Mouse (Mus musculus): ENCODE results near the gene Dab1.
A peak's percentile ranks its signal among the peaks of the same experiment; 100 is the strongest.

The Dab1 gene

DNA sequence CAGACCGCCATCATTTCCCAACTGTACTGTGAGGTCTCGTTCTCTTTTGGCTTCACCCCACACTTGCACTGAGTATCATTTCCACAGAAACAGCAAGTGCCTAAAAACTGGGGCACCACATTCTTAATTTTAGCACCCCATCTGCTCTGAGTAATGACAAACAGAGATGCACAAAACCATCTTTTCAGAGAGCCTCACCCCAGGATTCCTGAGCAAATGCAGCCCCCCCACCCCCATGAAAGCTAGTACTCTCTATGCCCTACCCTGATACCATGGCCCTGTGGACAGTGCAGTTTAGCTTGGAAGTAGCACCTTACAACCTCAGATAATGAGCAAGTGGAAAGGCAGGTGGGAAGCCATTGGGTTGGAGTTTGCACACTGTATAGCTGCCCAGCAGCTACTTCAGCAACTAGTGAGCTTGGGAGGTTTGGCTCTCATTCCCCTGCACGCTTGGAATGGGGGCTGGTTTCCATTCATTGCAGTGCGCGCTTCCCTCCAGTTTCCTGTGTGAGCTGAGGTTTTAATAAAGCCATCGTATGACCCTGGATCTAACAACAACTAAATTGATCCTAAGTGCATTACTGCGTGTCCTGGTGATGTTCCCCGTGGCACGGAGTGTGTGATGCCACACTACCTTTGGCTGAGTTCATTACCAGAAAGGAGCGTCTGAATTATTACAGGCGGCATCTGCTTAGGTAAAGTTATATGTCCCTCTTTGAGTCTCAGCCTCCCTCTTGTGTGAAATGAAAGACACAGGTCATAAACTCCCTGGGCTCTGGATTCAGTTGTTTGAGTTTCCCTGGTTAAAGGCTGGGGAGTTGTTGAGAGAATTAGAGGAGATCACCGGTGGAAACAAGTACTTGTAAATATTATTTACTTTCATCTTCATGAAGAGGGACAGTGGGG, 842.2 kb downstream of the Dab1 start:
- DNase-seq, result no peak

DNA sequence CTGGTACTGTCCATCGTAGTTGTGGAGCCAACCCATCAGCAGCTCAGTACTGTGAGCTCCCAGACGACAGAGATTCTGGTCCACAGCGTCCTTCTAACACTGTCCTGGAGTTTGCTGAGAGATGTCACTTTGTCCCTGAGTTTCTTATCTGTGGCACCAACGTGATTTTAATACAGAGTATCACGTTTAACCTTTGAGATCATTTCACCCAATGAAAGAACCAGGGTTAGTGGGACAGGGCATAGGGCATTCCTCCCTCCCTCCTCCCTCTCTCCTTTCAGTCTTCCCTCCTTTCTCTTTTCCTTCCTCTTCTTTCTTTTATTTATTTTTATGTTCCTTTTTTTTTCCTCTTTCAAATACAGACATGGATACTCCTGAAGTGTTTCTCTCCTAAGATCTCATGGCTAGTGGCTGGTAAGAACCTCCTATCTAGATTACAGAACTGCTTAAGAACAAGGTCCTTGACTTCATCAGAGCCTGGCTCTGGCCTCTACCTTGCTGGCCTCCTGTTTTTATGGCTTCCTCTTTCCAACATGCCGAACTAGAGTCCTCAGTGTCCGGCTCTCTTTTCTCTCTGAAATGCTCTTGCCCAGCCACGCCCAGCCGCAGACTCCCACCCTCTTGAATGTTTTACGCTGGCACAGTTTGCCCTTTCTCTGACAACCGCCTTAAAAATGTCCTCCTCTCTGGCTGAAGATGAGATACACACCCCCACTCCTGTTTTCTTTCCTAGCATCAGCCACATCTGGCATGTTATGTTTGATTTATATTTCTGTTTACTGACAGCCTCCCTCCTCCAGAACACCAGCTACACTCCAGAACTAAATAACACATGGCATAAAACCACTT, 844.0 kb downstream of the Dab1 start:
- no peak for DNase-seq

DNA sequence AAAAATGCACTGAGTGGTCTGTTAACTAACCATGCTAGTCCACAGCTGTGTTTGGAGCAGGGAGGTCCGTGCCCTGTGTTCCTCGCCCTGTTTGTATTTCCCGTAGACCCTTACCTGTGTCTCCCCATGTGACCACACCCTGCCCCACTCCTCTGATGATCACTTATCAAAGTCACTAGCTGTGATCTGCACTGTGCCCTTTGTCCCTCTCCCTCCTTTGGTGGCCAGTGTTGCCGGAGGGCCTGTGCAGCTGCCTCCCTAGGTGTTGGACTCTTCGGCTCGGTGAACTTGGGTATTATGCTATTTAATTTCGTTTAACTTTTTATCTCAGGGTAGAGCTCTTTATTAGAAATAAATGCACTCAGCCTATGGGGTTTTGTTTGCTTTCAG, 844.6 kb downstream of the Dab1 start:
- no peak for DNase-seq

DNA sequence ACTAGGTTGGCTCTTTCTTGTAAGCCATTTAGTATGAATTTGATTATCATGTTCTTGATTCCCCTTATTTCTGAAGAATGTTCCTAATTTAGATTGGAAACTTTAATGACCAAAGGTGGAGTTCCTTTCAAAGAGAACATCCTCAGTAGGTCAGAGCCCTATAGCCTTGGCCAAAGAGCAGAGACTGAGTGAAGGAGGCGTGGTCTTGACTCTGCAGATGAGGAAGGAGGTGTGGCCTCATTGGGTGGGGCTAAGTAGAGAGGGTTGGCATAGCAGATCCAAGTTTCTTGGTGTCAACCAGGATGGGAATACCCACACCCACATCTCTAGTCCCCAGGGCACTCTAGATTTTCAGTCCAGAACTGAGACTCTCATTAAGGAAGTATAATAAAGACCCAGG, 846.4 kb downstream of the Dab1 start:
- DNase-seq, result no peak

DNA sequence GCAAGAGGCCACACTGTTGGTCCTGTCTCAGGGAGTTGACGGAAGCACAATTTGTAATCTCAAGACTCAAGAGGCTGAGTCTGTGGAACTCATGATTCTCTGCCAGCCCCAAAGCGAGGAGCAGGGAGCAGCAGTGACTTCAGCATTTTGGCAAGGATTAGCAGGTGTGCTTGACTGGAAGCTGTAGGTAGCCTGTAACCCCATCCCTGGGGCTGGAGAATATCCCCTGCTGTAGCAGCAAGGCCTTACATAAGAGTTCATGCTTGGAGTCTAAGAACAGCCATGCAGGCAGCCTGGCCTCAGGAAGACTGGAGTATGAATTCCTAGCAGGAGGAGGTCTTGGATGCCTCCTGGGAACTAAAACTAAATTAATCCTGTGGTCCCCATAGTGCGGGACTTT, 849.5 kb downstream of the Dab1 start:
- DNase-seq, result no peak

DNA sequence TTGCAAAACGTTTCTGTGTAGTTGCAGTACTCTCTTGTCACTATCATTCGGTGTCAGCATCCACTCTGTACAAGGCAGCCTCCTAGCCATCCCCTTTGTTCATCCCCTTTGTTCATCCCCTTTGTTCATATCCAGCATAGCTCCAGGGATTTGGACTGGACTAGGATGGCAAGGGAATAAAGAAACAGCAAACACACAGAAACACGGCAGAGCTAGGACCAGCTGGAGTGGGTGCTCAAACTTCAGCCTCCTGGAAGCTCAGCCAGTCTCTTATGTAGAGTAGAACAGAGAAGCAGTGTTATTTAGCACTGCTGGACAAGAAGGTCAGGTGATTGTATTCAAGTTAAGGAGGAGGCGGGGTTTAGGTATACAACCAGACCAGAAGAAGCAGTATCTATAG, 853.8 kb downstream of the Dab1 start:
- no peak for DNase-seq

DNA sequence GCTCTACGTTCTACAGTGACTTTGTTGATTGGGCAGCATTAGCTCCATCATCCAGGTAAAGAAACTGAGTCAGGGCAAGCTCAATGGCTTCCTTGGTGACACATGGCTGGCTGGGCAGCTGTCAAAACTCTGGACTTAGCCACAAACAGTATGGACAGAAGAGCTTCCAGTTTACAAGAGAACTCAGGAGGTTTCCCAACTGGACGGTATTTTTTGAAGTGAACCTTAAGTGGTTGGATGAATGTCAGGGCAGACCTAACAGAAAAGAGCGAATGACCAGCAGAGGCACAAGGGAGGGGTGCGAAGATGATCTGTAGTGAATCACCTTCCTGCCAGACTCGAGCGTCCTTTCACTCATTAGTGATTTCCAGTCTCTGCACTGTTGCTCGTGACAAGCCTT, 857.7 kb downstream of the Dab1 start:
- DNase-seq, result no peak

DNA sequence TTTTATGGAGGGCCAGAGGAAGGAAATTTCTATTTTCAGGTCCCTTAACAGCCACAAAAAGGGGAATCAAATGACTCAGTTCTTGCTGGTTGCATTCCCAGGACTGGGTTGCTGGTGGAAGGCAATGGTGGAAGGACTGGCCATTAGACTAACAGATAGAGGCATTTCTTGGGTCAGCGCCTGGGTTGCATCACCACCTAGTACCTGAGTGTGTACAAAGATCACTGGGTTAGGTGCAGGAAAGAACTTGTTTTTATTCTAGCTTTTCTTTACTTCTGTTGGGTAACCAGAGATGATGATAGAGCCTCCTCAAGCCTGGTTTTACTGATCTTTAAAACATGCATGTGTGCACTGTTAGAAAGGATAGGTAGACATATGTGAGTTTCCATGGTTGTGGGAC, 864.8 kb downstream of the Dab1 start:
- no peak for DNase-seq

DNA sequence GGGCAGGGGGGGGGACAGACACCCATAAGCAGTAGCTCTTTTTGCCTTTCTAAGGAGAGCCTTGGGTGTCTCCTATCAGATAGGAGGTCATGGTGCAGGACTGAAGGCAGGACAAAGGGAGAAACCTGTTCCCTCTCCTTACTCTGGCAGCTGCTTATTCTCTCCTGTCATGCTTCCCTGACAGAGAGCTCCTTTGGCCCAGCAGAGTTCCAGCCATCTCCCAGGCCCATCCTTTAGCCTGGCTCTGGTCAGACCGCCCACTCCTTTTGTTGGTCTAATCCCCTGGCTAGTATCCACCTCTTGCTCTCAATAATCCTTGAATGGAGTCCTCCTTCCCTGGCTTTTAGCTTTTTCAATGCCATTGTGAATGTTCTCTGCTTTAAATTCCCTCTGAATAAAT, 878.1 kb downstream of the Dab1 start:
- no peak for DNase-seq

DNA sequence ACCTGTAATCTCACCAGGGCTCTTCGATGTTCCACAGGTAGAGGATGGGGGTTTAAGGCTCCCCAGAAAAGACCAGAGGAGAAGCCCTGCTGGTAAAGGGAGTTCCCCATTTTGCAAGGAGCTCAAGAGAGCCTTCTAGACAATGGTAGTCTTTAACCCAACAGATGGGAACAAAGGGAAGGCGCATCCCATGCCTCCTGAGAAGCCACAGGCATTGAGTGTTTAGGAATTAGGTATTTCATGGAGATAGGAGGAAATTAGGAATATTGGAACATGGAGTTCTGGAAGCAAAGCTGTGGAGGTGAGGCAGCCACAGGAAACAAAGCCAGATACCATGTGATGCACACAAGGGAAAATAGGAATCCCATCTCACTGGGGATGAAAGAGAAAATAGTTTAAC, 881.0 kb downstream of the Dab1 start:
- no peak for DNase-seq

DNA sequence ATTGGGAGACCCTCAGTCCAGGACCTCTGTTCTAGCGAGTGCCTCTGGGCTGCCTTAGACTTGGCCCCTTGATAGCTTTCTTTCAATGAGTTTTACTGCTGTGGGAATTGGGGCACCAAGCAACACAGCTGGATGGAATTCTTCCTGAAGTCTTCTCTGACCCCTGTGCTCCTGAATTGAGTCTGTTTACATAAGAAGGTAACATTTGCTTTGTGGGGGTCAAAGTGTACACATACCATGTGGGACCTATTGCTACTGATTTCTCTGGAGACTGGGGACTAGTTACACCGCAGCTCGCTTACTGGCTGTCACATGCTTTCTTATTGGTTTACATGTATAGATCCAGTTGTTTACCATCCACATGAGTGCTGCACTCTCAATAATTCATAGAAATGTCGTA, 881.5 kb downstream of the Dab1 start:
- DNase-seq, result no peak

DNA sequence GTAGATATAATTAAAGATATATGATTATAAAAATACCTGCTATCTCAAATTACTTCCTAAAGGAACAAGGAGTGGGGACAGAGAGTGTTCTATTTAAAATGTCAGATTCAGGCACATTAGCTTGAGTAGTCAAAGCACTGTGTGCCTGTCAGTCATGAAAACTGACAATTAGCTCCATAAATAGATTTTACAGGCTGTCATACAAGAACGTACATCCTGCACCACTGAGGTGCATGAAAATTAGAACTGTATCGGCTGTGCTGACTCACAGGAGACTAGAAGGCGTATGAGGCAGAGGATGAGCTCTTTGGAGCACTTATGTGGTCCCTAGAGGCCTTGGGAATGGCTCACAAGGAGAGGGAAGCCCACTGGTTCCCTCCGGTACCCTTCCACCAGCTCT, 882.1 kb downstream of the Dab1 start:
- no peak for DNase-seq

DNA sequence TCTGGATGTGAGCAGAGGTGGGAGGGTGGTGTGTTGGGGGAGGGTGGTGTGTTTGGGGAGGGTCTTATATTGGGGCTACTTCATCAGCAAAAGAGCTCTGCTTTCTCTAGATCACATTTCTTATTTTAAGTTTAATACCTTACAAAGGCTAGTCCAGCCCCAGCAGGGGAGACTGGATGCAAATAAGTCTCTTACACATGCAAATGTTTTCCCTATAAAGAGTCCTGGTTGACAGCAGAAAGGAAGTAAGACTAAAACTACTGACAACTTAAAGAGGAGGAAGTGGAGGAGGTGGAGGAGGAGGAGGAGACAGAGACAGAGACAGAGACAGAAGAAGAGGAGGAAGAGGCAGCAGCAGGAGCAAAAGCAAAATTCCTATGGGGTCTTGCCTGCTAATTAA, 885.8 kb downstream of the Dab1 start:
- DNase-seq, result no peak

DNA sequence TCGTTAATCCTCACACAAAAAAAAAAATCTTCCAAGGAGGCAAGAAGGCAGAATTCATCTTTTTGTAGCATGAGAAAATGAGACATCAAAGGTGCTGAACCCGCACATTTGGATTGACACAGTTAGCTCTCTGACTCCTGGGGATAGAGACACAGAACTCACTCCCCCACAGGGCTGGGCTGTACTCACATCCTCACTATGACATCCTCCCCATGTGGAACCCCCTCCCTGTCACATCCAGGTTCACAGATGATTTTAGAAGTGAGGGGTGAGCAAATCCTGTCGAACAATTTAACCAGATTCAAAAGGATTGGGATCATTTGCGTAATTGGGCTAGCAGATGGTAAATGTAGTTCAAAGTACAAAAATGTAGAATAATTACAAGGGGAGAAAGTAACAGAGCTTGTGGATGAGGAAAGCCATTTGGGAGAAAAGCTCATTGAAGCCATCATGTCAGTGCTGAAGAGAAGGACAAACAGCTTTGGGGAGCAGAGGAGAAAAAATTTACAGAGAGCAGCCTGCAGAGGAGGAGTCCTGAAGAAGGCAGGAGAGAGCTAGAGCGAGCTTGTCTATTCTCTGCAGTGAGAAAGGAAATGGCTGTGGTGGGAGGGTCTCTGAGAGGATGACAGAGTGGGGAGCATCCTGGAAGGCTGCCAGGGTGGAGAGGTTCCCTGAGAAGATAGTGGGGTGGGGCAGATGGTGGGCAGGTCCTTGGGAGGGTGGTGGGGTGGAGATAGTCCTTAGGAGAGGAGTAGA, 890.2 kb downstream of the Dab1 start:
- no peak for DNase-seq

DNA sequence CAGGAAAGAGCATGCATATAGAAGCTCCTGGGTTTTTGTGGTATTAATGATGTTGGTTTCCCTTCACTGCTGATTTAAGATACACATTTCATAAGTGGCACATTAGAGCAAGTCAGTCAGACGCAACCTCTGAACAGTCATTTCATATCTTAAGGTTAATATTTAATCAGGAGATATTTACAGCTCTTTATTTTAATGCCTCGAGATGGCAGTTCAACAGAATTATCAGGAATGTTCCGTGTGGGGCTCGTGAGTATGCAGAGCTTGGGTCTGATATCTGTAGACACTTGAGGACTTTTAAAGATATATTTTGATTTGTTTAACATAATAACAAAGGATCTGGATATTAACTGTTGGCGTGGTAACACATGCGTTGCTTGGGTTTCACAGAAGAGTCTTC, 892.7 kb downstream of the Dab1 start:
- no peak for DNase-seq

DNA sequence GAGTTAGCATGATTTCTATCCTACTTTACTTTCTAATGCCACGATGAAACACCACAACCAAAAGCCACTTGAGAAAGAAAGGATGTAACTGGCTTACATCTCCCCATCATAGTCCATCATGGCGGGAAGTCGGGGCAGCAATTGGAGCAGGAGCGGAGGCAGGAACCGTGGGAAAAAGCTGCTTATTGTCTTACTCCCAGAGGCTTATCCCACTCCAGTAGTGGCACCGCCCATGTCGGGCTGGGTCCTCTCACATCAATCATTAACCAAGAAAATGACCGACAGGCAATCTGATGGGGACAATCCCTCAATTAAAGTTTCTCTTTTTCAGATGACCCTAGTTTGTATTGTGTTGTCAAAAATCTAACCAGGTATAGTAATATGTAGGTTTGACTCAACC, 893.4 kb downstream of the Dab1 start:
- DNase-seq, result no peak

DNA sequence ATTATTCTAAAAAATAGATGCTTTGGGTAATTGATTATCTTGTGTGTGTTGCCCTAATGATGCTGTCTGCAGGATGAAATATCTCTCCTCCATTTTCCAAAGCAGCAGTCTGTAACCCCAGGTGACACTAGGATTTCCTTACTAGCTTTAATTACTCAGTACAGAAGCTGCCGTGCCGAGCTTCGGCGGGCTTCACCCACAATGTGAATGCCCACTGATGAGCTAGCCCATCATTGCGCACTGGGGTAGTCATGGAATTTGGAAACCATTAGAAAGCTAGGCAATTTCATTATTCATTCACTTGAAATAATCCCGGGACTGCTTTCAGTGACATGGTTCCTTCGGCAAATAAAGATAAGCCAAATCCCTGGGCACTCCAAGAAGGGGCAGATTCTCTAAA, 894.5 kb downstream of the Dab1 start:
- DNase-seq, result no peak

DNA sequence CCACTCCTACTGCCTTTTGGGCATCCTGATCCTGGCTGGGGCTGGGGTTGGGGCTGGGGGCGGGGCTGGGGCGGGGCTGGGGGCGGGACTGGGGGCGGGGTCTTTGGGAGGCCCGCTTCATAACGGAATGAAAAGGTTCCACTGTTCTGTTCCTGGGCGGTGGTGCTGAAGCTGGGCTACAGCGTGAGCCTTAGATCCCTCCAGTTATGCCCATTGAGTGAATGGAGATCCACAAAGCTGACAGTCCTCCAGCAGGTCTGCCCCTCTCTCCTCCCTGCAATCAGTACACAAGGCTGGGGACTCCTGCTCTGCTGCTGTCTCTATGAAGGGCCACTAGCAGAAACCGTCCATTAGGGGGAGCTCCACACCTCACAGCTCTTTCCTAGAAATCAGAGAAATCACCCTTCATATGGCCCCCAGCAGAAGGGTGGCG, 895.4 kb downstream of the Dab1 start:
- DNase-seq, result peak; percentile 58

DNA sequence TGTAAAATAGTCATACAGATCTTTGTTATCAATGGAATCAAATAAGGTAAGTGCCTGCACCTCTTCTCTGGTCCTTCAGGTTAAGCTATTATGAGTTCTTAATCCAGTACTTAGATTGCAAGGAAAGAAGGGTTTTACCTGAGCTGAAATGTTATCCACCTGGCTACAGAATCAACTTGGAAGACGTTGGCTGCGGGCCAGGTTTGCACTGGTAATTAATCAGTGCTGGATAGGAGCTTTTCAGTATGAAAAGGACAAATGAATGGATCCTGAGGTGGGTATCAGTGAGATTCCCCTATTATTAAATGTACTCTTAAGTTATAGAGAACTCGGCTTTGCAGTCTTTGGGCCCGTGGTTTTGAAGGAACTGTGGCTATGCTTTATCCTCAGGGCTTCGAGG, 896.5 kb downstream of the Dab1 start:
- peak; percentile 7 for DNase-seq

DNA sequence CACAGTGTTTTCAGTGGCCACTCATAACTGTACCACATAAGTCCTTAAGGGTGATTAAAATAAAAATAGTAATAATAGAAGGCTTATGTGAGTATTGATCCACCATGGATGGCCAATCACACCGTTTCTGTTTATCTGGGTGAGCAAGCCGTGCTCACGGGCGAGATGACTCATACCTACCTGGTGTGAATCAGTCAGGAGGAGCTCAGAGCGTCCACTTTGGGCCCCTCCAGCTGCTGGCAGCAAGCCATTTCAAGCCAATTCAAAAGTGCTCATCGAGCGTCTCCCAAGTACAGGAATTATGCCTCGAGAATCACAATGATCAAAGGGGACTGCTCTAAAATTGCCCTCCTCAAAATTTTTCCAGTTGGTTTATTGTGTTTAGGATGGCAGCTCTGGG, 903.2 kb downstream of the Dab1 start:
- peak; percentile 4 for DNase-seq

DNA sequence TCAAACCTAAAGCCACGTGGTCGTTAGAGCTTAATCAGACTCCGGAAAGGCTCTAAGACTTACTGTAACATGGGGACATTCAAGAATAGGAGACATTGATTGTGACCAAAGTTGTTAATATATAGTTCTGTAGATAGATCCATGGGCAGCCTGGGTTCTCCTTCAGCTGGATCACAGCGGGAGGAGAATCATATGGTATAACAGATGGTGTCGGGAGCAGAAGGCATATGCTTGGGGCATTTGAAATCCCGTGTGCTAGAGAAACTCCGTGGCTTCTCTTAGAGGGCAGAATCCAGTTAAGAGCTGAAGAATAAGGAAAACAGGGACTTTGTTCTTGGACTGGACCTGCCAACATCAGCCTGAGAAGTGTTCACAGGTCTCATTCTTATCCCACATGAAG, 904.6 kb downstream of the Dab1 start:
- DNase-seq, result no peak

DNA sequence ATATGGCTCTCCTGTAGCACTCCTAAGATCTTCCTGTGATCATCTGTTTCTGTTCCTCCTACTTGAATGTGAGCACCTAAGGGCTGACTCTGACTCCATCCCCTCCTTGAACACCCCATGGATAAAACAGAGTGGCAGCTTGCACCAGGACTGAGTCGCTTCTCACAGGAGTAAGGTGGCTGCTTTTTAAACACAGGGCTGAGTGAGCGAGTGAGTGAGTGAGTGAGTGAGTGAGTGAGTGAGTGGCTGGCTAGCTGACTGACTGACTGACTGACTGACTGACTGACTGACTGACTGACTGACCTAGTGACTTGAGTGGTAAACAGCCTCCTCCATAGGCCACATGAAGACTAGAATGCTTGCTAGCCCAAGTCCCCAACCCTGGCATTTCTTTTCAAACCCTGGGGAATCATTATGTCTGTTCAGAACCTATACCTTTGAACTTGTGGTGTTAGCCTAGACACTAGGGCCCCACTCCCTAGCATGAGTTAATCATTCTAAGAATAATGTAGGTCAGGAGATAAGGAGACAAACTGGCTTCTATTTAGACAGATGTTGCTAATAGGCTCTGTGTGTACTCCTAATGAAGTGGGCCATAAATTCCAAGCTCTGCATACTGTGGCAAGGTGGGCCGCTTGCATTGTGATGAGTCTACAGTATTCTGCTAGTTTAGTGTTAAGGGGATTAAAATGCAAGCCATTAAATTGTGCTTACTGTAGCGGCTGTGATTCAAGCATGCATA, 910.9 kb downstream of the Dab1 start:
- DNase-seq, result no peak

DNA sequence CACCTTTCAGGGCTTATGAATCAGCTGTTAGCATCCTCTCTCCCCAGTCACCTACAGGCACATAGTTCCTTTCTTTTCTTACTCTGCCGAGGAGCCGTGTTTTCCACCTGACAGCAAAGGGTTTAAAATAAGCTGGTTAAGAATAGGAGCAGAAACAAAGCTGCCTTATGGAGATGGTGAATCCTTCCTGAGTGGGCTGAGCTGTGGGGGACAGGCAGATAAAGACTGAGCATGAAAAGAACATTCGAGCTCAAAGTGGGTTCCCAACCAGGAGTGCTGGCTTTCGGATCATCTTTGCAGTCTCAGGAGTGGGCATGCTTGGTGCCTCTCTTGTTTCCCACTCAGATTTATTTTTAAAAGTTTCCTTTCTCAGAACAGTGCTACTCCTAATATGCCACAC, 913.7 kb downstream of the Dab1 start:
- no peak for DNase-seq
